Mouse (Mus musculus) liver, adult 10 weeks (tissue): ENCODE data around the gene Lman1l. TPM values are rescaled to one million over a fixed set of nuclear protein-coding genes. Genes with fewer than 3 reads are reported as not detected.

ENCODE experiments used
- polyA plus RNA-seq: library from polyadenylated mRNA; stranded (reverse); fragments of 350-450 nt; fragmentation: Illumina TruSeq; extraction: RNeasy Lipid Tissue Mini Kit (QIAGEN cat#74804); gene quantifications from one replicate; pipeline ENCODE4 v1.2.3, GENCODE M21; 2014; ENCODE audit warnings: low read depth, low replicate concordance

Gene Lman1l
- polyA plus RNA-seq, result not detected

DNA sequence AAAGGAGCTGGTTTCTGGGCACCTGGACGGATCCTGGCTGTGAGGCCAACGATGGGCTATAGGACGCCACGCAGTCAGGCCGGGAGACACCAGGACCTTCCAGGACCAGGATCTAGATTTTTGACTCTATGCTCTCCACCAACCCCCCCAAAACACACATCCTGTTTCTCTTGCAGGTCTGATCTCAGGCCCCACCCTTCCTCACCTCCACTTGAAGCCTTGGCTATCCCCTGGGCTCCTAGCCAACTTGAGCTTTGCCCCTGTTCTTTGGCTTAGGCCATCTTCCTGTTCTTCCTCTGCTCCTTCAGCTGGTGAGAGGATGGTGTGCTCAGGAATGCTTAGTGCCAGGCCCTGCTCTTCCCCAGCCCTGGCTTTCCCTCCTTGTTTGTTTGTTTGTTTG, at the start of gene Lman1l:
TSS of gene Lman1l (minus strand) at position 101 of the 400 bp plus-strand sequence.

DNA sequence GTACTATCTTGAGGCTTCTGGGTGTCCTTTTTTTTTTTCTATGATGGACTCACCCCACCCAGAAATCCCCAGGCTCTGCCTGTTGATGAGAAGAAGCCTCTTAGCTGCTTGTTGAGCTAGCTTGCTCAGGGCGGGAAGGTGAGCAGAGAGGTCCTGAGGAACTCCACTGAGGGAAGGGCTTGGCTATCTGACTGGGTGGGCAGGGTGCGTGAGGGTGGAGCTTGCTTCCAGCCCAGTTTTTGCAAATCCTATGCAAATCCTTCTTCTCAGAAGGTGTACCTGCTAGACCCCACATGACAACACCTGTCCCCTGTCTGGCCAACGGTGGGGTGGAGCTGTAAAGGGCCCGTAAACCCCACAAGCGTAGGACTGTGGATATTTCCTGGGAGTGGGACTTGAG, 32.7 kb upstream of the Lman1l start, which contains the start of gene Csk:
TSS of gene Csk (minus strand) at position 349 of the 400 bp plus-strand sequence.

GRCm38 (mm10) chr9:57606139-57606851, 14.3 kb downstream of the Lman1l start, which contains the start of gene Cplx3:
TSS of gene Cplx3 (minus strand) at chr9:57606281.

DNA sequence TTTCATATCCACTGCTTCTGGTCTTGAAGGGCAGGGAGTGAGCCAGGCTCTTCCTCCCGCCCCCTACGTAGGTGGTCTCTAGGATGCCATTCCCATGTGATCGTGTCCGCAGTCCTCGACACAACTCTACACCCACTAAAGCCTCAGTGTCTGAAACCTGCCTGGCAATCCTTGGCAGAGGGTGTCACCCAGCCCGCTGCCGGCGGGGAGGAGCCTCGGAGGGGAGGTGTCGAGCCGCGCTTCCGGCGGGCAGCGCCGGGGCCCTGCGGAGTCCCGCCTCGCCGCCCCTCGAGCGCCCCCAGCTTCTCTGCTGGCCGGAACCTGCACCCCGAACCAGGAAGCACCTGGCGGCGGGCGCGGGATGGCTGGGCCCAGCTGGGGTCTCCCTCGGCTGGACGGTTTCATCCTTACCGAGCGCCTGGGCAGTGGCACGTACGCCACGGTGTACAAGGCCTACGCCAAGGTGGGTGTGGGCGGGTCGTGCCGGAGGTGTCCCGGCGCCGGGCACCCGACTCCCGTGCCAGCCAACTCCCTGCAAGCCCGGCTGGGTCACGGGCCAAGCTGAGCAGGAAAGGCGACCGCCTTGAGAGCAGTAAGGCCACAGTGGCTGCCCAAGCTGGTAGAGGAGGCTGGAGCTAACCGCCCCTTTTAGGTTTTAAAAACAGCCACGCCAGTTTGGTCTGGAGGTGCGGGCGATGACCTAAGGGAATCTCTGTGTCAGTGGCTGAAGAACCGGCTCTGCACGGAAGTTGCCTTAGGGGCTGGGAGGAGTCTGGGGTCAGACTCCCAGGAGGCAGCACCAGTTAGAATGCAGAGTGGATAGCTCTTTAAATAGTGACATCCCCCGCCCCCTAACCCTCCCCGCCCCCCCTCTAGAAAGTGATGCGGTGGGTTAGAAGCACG, 31.1 kb downstream of the Lman1l start, which contains the start of gene Ulk3:
TSS of gene Ulk3 (plus strand) at position 229 of the 903 bp plus-strand sequence.

DNA sequence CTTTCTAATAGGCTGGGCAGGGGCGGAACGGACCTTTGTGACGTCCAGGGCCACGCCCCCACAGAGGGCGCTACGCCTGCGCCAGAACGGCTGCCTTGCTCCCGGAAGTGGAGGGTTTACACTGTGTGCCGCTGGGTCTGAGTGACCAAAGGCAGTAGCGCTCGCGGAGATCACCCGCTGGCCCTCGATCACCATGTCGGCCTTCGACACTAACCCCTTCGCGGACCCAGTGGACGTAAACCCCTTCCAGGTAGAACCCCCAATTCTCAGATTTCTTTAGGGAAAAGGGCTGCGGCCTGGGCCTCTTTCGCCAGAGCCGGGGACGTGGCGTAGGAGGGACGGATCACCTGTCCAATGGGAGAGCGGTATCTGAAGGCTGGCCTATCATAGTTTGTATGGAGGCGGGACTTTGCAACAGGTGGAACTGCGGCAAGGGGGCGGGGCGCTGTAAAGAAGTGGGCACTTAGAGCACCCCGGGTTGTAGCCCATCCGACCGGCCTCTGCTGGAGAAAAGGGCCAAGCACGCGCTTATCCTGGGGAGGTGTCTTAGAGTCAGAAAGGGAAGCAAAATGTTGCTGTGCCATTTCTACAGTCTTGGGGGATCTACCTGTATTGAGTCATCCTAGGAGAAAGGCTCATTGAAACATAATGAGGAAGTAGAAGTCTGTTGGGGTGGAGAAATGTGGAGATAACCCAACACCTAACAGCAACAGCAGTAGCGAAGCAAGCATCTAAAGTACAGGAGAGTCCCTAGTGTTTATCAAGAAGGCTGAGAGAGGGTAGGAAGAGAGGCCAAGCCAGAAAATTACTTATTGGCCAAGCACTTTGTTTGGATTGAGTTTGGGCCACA, 59.5 kb downstream of the Lman1l start, which contains the start of gene Scamp2:
TSS of gene Scamp2 (plus strand) at position 83 of the 850 bp plus-strand sequence.

Other genes with a start within 250 kb of the Lman1l start
- gene Ppcdc, start 180.7 kb downstream of the Lman1l start, polyA plus RNA-seq, result 10.6 TPM
- gene Scamp5, start 152.7 kb downstream of the Lman1l start, polyA plus RNA-seq, result 3.3 TPM
- not detected for gene Rpp25, start 116.7 kb downstream of the Lman1l start, polyA plus RNA-seq
- 732 TPM for gene Cox5a, start 99.5 kb downstream of the Lman1l start, polyA plus RNA-seq
- 2.8 TPM for gene Fam219b, start 83.2 kb downstream of the Lman1l start, polyA plus RNA-seq
- gene Mpi, start 68.0 kb downstream of the Lman1l start, polyA plus RNA-seq, result 4.0 TPM
- 4.7 TPM for gene Scamp2, start 59.8 kb downstream of the Lman1l start, polyA plus RNA-seq
- gene Ulk3, start 31.3 kb downstream of the Lman1l start, polyA plus RNA-seq, result 2.8 TPM
- not detected for gene Cplx3, start 14.5 kb downstream of the Lman1l start, polyA plus RNA-seq
- 4.0 TPM for gene Csk, start 32.9 kb upstream of the Lman1l start, polyA plus RNA-seq
- gene Cyp1a2, start 62.9 kb upstream of the Lman1l start, polyA plus RNA-seq, result 231 TPM
- 0.74 TPM for gene Cyp1a1, start 67.2 kb upstream of the Lman1l start, polyA plus RNA-seq
- 2.6 TPM for gene Edc3, start 87.8 kb upstream of the Lman1l start, polyA plus RNA-seq
- 24.1 TPM for gene Clk3, start 145.1 kb upstream of the Lman1l start, polyA plus RNA-seq
- gene Arid3b, start 216.0 kb upstream of the Lman1l start, polyA plus RNA-seq, result 0.50 TPM